Mouse (Mus musculus) liver, embryonic 13.5 days (tissue): Measurements from ENCODE around the gene Prr5l. TPM values are rescaled to one million over a fixed set of nuclear protein-coding genes. Genes with fewer than 3 reads are reported as not detected.
A peak's percentile ranks its signal among the peaks of the same experiment; 100 is the strongest.
"Not testable (repeated sequence)": the region's sequence is repeated elsewhere in the genome, so short reads cannot be mapped to it uniquely, and the experiment has no call there.

Experiments
- ATAC-seq: fragments of 200-750 bp; cut with Nextera tagmentation; 2 replicates; pipeline ENCODE4 v1.8.0; 2017; ENCODE audit warnings: low read depth, mild to moderate bottlenecking, moderate number of reproducible peaks, moderate library complexity
- DNase-seq: peaks from one replicate; pipeline ENCODE4 v3.0.0; 2022
- H3K27ac ChIP-seq: fragments of 300-500 bp; sonication (generic); 2 replicates; pipeline ENCODE4 v1.5.1; 2015; ENCODE audit warnings: moderate library complexity, mild to moderate bottlenecking, inconsistent platforms
- H3K27me3 ChIP-seq: fragments of 300-500 bp; sonication (generic); 2 replicates; pipeline ENCODE4 v1.6.1; 2015; ENCODE audit warnings: mild to moderate bottlenecking, inconsistent platforms
- H3K36me3 ChIP-seq: fragments of 300-500 bp; sonication (generic); 2 replicates; pipeline ENCODE4 v1.6.1; 2015; ENCODE audit warnings: mild to moderate bottlenecking, inconsistent platforms
- H3K4me1 ChIP-seq: fragments of 300-500 bp; sonication (generic); replicated peaks from 2 replicates; pipeline ENCODE4 v1.6.1; 2015; ENCODE audit warnings: inconsistent platforms
- H3K4me2 ChIP-seq: fragments of 300-500 bp; sonication (generic); 2 replicates; pipeline ENCODE4 v1.6.1; 2015; ENCODE audit warnings: inconsistent platforms, mild to moderate bottlenecking, moderate library complexity
- H3K4me3 ChIP-seq: fragments of 300-500 bp; sonication (generic); replicated peaks from 2 replicates; pipeline ENCODE4 v1.5.1; 2015; ENCODE audit warnings: mild to moderate bottlenecking, inconsistent platforms
- H3K9ac ChIP-seq: fragments of 300-500 bp; sonication (generic); 2 replicates; pipeline ENCODE4 v1.6.1; 2015; ENCODE audit warnings: mild to moderate bottlenecking, inconsistent platforms
- H3K9me3 ChIP-seq: fragments of 300-500 bp; sonication (generic); replicated peaks from 2 replicates; pipeline ENCODE4 v1.6.1; 2016; ENCODE audit warnings: inconsistent platforms
- WGBS: fragments of 180-500 bp; shearing (Covaris S2); methylation state at CpG from one replicate; pipeline ENCODE4 v1.1.7; 2015; ENCODE audit not compliant: insufficient replicate concordance; 5-methylcytosine and 5-hydroxymethylcytosine counted together
- polyA plus RNA-seq: library from polyadenylated mRNA; unstranded; fragments of >200 nt; fragmentation: Nextera tagmentation; extraction: Ambion mirVana; gene quantifications from 2 replicates; pipeline ENCODE4 v1.2.1, GENCODE M21; 2015

The Prr5l gene
- polyA plus RNA-seq, 1 experiment from 2014 or later, result 4.1 TPM

- H3K36me3 ChIP-seq, result no peaks in the 10 kb centered on the region
- no peak for DNase-seq
- no peaks in the 10 kb centered on the region for H3K27me3 ChIP-seq
- no peak overlapping the region for H3K4me2 ChIP-seq
- H3K27ac ChIP-seq, result no peak overlapping the region
- no peaks in the 10 kb centered on the region for H3K9me3 ChIP-seq
- ATAC-seq, result no peak
- no peak overlapping the region for H3K4me3 ChIP-seq
- no peak overlapping the region for H3K9ac ChIP-seq
- WGBS, result 66% methylated on average over 1 of the region's 1 CpGs
- peaks cover 27% of the 10 kb centered on the region for H3K4me1 ChIP-seq
These were observed 125.0 kb downstream of the Prr5l start for GRCm38 (mm10) chr2:101757806-101758205.

DNA sequence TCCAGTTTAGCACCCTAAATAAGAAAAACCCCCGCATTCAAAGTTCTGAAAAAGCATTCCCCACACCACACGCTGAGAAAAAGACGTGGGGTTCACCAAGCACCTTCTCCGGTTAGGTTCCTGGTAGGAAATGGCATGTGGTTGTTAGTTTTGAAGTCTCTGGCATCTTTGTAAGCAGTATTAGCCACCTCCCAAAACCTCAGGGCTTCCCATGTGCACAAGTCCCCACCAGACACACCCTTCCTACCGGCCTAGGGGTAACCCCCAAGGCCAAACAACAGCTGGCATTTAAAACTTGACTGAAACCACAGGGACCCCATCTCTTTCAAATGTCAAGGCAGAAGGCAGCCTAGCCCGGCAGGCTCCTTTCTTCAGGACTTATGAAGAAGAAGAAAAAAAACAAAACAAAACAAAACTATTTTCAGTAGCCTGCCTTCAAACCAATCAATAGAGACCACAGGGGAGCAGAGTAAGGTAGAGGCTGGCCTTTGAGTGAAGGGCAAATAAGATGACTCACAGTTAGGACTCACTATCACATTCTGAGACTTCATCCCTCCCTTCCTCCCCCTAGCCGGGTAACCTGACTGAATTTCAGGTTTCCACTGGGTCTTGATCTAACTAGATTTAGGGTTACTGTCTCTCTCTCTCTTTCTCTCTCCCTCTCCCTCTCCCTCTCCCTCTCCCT, 126.6 kb downstream of the Prr5l start:
- Histone ChIP-seq H3K9me3 (no peaks in the 10 kb centered on the region), H3K4me1 (peaks cover 16% of the 10 kb centered on the region), H3K4me3 (no peak overlapping the region), H3K27ac (no peak overlapping the region), H3K9ac (no peak overlapping the region), H3K27me3 (no peaks in the 10 kb centered on the region), H3K36me3 (no peaks in the 10 kb centered on the region), H3K4me2 (no peak overlapping the region)
- 16% methylated on average over 7 of the region's 7 CpGs for WGBS
- ATAC-seq (no peak), DNase-seq (no peak)

DNA sequence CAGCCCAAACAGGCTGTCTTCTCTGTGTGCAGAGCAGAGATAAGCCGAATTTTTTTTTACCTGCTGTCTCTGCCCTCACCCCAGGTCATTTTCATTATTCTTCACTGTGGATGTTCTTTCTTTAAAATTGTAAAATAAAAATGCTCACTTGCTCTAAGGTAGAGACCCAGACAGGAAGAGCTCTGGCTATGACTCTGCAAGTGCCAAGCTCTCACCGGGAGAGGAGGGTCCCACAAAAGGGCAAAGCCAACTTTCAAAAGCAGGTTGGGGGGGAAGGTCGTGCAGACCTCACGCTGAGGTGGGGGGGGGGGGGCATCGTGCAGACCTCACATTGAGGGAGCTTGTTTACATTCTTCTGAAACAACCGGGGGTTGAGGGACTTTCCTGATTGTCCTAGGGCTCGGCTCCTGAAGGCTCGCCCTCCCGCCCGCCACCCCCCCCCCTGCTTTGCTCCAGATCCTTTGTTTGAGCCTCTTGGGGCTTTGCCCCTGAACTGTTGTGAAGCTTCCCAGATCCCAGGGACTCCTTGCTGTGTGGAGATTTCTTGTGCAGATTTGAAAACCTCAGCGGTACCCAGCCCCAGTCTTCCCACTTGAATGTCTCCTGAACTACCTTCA, 127.8 kb downstream of the Prr5l start:
- Histone ChIP-seq H3K27ac (no peak overlapping the region), H3K4me3 (no peak overlapping the region), H3K4me1 (peaks cover 16% of the 10 kb centered on the region), H3K4me2 (0 out of 2 replicates have a peak overlapping the region, but pooled peaks have one; percentile 2), H3K9me3 (no peaks in the 10 kb centered on the region), H3K9ac (no peak overlapping the region), H3K36me3 (no peaks in the 10 kb centered on the region), H3K27me3 (no peaks in the 10 kb centered on the region)
- WGBS, result 10% methylated on average over 11 of the region's 11 CpGs
- DNase-seq (no peak), ATAC-seq (no peak)

DNA sequence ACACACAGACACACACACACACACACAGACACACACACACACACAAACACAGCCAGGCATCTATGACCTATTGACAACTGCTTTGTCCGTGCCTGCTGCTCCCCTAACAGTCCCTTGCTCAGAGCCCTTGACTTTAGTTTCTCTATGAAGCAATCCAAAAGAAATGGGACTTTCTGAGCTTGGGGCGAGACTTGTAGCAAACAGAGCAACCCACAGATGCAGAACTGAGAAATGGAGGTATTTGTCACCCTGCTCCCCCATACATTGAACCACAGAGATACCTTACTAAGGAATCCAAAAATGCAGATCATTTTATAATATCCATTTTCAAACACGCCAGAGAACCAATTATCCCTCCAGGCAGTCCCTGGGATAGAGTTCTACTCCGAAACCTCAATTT, 128.4 kb downstream of the Prr5l start:
- peaks cover 16% of the 10 kb centered on the region for H3K4me1 ChIP-seq
- WGBS, result 58% methylated on average over 4 of the region's 4 CpGs

DNA sequence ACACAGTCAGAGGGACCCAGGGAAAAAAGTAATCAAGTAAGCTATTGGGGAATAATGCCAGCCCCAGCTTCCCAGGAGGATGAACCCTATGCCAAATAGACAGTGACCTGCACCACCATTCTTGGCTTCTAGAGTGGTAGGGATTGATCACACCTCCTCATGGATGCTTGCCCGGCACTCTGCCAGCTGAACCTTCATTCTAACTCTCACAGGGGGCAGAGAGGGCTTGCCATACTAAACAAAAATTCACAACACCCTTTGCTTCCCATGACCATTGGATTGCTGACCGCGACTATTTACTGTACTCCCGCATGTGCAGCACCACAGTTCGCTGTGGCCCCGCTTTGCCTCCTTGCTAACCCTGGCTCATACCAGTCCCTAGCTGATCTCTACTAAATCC, 129.8 kb downstream of the Prr5l start:
- H3K27ac ChIP-seq, result no peak overlapping the region
- H3K9me3 ChIP-seq, result no peaks in the 10 kb centered on the region
- ATAC-seq (no peak), DNase-seq (no peak)
- no peak overlapping the region for H3K4me2 ChIP-seq
- H3K9ac ChIP-seq, result no peak overlapping the region
- H3K4me3 ChIP-seq, result no peak overlapping the region
- no peaks in the 10 kb centered on the region for H3K27me3 ChIP-seq
- H3K36me3 ChIP-seq, result no peaks in the 10 kb centered on the region
- 79% methylated on average over 6 of the region's 6 CpGs for WGBS
- peaks cover 16% of the 10 kb centered on the region for H3K4me1 ChIP-seq

More for the DNA sequence above, 128.4 kb downstream of the Prr5l start:
- no peaks in the 10 kb centered on the region for H3K36me3 ChIP-seq
- no peak overlapping the region for H3K4me3 ChIP-seq
- no peak overlapping the region for H3K4me2 ChIP-seq
- no peaks in the 10 kb centered on the region for H3K27me3 ChIP-seq
- ATAC-seq (no peak), DNase-seq (no peak)
- no peaks in the 10 kb centered on the region for H3K9me3 ChIP-seq
- H3K27ac ChIP-seq, result no peak overlapping the region
- no peak overlapping the region for H3K9ac ChIP-seq

- Histone ChIP-seq H3K27me3 (no peaks in the 10 kb centered on the region), H3K9ac (no peak overlapping the region), H3K27ac (no peak overlapping the region), H3K4me2 (no peak overlapping the region), H3K4me3 (no peak overlapping the region), H3K9me3 (no peaks in the 10 kb centered on the region), H3K36me3 (no peaks in the 10 kb centered on the region), H3K4me1 (peaks cover 16% of the 10 kb centered on the region)
- 62% methylated on average over 7 of the region's 7 CpGs for WGBS
- DNase-seq (no peak), ATAC-seq (no peak)
These were observed 130.4 kb downstream of the Prr5l start for GRCm38 (mm10) chr2:101752402-101752801.

DNA sequence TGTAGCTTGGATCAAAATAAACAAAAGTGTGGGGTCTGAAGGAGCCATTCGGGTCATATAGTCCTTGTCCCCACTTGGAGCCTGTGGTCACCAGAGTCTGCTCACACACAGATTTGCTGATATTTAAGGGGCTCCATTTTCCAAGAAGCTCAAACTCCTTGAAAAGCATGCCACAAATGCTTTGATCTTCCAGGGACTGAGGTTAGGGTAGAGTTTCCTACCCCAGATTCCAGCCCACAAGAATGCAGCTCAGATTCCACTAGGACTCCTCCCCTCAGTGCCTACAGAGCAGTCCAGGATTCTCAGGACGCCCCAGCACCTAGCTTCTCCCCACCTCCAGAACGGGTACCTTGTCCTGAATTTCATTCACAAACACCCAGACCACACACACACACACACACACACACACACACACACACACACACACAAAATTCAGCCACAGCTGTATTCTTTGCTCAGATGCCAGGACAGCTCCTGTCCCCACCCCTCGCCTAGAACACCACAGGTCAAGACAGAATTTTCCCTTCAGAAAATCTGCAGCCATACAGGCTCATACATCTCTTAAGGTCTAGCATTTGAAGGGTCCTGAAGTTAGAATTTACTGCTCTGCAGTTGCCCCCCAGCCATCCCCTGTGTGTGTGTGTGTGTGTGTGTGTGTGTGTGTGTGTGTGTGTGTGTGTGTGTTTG, 131.4 kb downstream of the Prr5l start:
- Histone ChIP-seq H3K27ac (no peak overlapping the region), H3K36me3 (no peaks in the 10 kb centered on the region), H3K27me3 (no peaks in the 10 kb centered on the region), H3K4me1 (peaks cover 16% of the 10 kb centered on the region), H3K4me3 (no peak overlapping the region), H3K9ac (no peak overlapping the region), H3K4me2 (no peak overlapping the region), H3K9me3 (no peaks in the 10 kb centered on the region)
- no peak for ATAC-seq
- no peak for DNase-seq
- 33% methylated on average over 4 of the region's 4 CpGs for WGBS

DNA sequence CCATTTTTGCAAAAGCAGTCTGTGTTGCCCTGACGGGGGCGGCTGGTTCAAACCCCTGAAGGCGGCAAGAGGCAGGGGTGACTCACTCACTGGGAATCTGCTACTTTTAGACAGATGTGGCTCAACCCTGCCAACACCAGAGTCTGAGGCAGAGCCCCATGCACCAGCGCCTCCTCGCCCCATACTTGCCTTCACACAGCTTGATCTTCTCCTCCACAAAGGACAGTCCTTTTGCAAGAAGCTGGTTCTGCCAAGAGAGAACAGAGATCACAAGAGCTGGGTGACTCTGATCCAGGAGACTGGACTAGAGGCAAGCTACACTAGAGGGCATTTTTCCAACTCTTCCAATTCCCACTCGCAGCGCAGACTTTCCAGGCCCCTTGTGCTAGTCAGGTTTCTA, 136.3 kb downstream of the Prr5l start:
- ATAC-seq (no peak), DNase-seq (no peak)
- H3K36me3 ChIP-seq, result no peaks in the 10 kb centered on the region
- no peak overlapping the region for H3K4me2 ChIP-seq
- no peaks in the 10 kb centered on the region for H3K4me1 ChIP-seq
- H3K9me3 ChIP-seq, result no peaks in the 10 kb centered on the region
- WGBS, result 77% methylated on average over 7 of the region's 7 CpGs
- no peak overlapping the region for H3K4me3 ChIP-seq
- H3K27ac ChIP-seq, result no peak overlapping the region
- H3K9ac ChIP-seq, result no peak overlapping the region
- H3K27me3 ChIP-seq, result no peaks in the 10 kb centered on the region

DNA sequence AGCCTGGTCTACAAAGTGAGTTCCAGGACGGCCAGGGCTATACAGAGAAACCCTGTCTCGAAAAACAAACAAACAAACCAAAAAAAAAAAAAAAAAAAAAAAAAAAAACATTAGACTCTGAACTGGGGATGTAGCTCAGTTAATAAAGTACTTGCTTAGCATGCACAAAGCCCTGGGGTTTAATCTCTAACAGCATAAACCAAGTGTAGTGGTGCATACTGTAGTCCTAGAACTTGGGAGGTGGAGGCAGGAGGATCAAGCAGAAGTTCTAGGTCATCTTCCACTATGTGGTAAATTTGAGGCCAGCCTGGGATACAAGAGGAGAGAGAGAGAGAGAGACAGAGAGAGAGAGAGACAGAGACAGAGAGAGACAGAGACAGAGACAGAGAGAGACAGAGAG, 137.2 kb downstream of the Prr5l start:
- not testable (repeated sequence) for H3K9me3 ChIP-seq, H3K9ac ChIP-seq, ATAC-seq, H3K27ac ChIP-seq, H3K4me1 ChIP-seq, H3K4me2 ChIP-seq, H3K36me3 ChIP-seq, H3K4me3 ChIP-seq, H3K27me3 ChIP-seq, DNase-seq
- 39% methylated on average over 2 of the region's 2 CpGs for WGBS

GRCm38 (mm10) chr2:101742072-101742860, 140.6 kb downstream of the Prr5l start:
- ATAC-seq (no peak), DNase-seq (no peak)
- H3K9ac ChIP-seq, result no peak overlapping the region
- H3K4me3 ChIP-seq, result no peak overlapping the region
- H3K27me3 ChIP-seq, result no peaks in the 10 kb centered on the region
- WGBS, result 65% methylated on average over 7 of the region's 7 CpGs
- no peak overlapping the region for H3K4me2 ChIP-seq
- no peak overlapping the region for H3K27ac ChIP-seq
- no peaks in the 10 kb centered on the region for H3K9me3 ChIP-seq
- H3K36me3 ChIP-seq, result no peaks in the 10 kb centered on the region
- no peaks in the 10 kb centered on the region for H3K4me1 ChIP-seq

GRCm38 (mm10) chr2:101741653-101742052, 141.2 kb downstream of the Prr5l start:
- DNase-seq (no peak), ATAC-seq (no peak)
- Histone ChIP-seq H3K4me2 (no peak overlapping the region), H3K27ac (no peak overlapping the region), H3K36me3 (no peaks in the 10 kb centered on the region), H3K4me1 (no peaks in the 10 kb centered on the region), H3K27me3 (no peaks in the 10 kb centered on the region), H3K4me3 (no peak overlapping the region), H3K9me3 (no peaks in the 10 kb centered on the region), H3K9ac (no peak overlapping the region)
- 59% methylated on average over 8 of the region's 8 CpGs for whole genome bisulfite sequencing
